Mouse (Mus musculus) stomach, embryonic 14.5 days (tissue): ENCODE results near the gene Cdkn1c. TPM values are rescaled to one million over a fixed set of nuclear protein-coding genes. Genes with fewer than 3 reads are reported as not detected.
A peak's percentile ranks its signal among the peaks of the same experiment; 100 is the strongest.

Experiments used
- ATAC-seq: fragments of 200-750 bp; cut with Nextera tagmentation; 2 replicates; pipeline ENCODE4 v1.8.0; 2017; ENCODE audit warnings: low read depth, moderate TSS enrichment; ENCODE audit not compliant: insufficient number of reproducible peaks, insufficient read depth, low FRiP score
- H3K27ac ChIP-seq: fragments of 300-500 bp; sonication (generic); 2 replicates; pipeline ENCODE4 v1.5.1; 2014; ENCODE audit warnings: mild to moderate bottlenecking, low read length, moderate library complexity, mixed read lengths
- H3K27me3 ChIP-seq: fragments of 300-500 bp; sonication (generic); 2 replicates; pipeline ENCODE4 v1.6.1; 2014; ENCODE audit warnings: low read length, control low read depth, mixed read lengths; ENCODE audit not compliant: control insufficient read depth, insufficient read depth
- H3K36me3 ChIP-seq: fragments of 300-500 bp; sonication (generic); 2 replicates; pipeline ENCODE4 v1.6.1; 2014; ENCODE audit warnings: mild to moderate bottlenecking, control low read depth, low read length, moderate library complexity, mixed read lengths; ENCODE audit not compliant: control insufficient read depth, insufficient read depth
- H3K4me1 ChIP-seq: fragments of 300-500 bp; sonication (generic); 2 replicates; pipeline ENCODE4 v1.6.1; 2014; ENCODE audit warnings: low read length, control low read depth, mixed read lengths; ENCODE audit not compliant: control insufficient read depth, insufficient read depth
- H3K4me2 ChIP-seq: fragments of 300-500 bp; sonication (generic); replicated peaks from 2 replicates; pipeline ENCODE4 v1.6.1; 2014; ENCODE audit warnings: low read depth, low read length, control low read depth
- H3K4me3 ChIP-seq: fragments of 300-500 bp; sonication (generic); 2 replicates; pipeline ENCODE4 v1.5.1; 2014; ENCODE audit warnings: low read depth, low read length, control low read depth
- H3K9ac ChIP-seq: fragments of 300-500 bp; sonication (generic); replicated peaks from 2 replicates; pipeline ENCODE4 v1.6.1; 2014; ENCODE audit warnings: low read depth, mild to moderate bottlenecking, control low read depth, low read length, moderate library complexity, mixed read lengths
- H3K9me3 ChIP-seq: fragments of 300-500 bp; sonication (generic); 2 replicates; pipeline ENCODE4 v1.6.1; 2016; ENCODE audit warnings: low read depth, low read length, control low read depth; ENCODE audit not compliant: control insufficient read depth
- WGBS: fragments of 180-500 bp; shearing (Covaris S2); extraction: QIAGEN DNeasy Blood & Tissue Kit; methylation state at CpG from one replicate; pipeline ENCODE4 v1.1.7; 2014; 5-methylcytosine and 5-hydroxymethylcytosine counted together
- polyA plus RNA-seq: library from polyadenylated mRNA; unstranded; fragments of >200 nt; fragmentation: Nextera tagmentation; extraction: Ambion mirVana; gene quantifications from 2 replicates; pipeline ENCODE4 v1.2.1, GENCODE M21; 2014

Cdkn1c gene
- polyA plus RNA-seq, 1 experiment from 2014 or later = 824 TPM

- Histone ChIP-seq H3K4me3 (no peak overlapping the region), H3K9ac (no peak overlapping the region), H3K4me2 (no peak overlapping the region), H3K27me3 (no peaks in the 10 kb centered on the region), H3K36me3 (no peaks in the 10 kb centered on the region), H3K9me3 (no peaks in the 10 kb centered on the region), H3K27ac (no peak overlapping the region), H3K4me1 (peaks cover 13% of the 10 kb centered on the region; the same call in 1 of the 2 replicates)
- no peak for ATAC-seq
- WGBS = 61% methylated on average over 12 of the region's 12 CpGs
These were observed 44.4 kb downstream of the Cdkn1c start for GRCm38 (mm10) chr7:143416406-143416805.

- Histone ChIP-seq H3K36me3 (no peaks in the 10 kb centered on the region), H3K9ac (0 out of 2 replicates have a peak overlapping the region, but pooled peaks have one; percentile 6), H3K27me3 (no peaks in the 10 kb centered on the region), H3K27ac (peak overlapping the region; percentile 44; the same call in 1 of the 2 replicates), H3K4me3 (no peak overlapping the region), H3K4me1 (peaks cover 13% of the 10 kb centered on the region; the same call in 1 of the 2 replicates), H3K9me3 (no peaks in the 10 kb centered on the region), H3K4me2 (no peak overlapping the region)
- 19% methylated on average over 4 of the region's 4 CpGs for WGBS
- peak; percentile 25; the same call in 1 of the 2 replicates for ATAC-seq
These were observed 45.8 kb downstream of the Cdkn1c start for GRCm38 (mm10) chr7:143415070-143415469.

GRCm38 (mm10) chr7:143412606-143413005, 48.2 kb downstream of the Cdkn1c start:
- no peak for ATAC-seq
- Histone ChIP-seq H3K4me2 (no peak overlapping the region), H3K9ac (no peak overlapping the region), H3K4me3 (no peak overlapping the region), H3K36me3 (no peaks in the 10 kb centered on the region), H3K4me1 (peaks cover 24% of the 10 kb centered on the region), H3K27ac (no peak overlapping the region), H3K27me3 (no peaks in the 10 kb centered on the region), H3K9me3 (no peaks in the 10 kb centered on the region)
- WGBS = 70% methylated on average over 6 of the region's 6 CpGs

GRCm38 (mm10) chr7:143408615-143409021, 52.2 kb downstream of the Cdkn1c start:
- H3K4me2 ChIP-seq = no peak overlapping the region

More at GRCm38 (mm10) chr7:143408615-143409021, 52.2 kb downstream of the Cdkn1c start:
- Histone ChIP-seq H3K4me1 (peaks cover 16% of the 10 kb centered on the region), H3K27ac (peak overlapping the region; percentile 70; the same call in 1 of the 2 replicates), H3K27me3 (no peaks in the 10 kb centered on the region), H3K36me3 (no peaks in the 10 kb centered on the region), H3K9ac (no peak overlapping the region), H3K4me3 (no peak overlapping the region), H3K9me3 (no peaks in the 10 kb centered on the region)
- peak; percentile 46; the same call in 1 of the 2 replicates for ATAC-seq
- WGBS = 30% methylated on average over 13 of the region's 13 CpGs

Other genes starting within 250 kb of the Cdkn1c start
- gene Slc22a18, start 12.7 kb upstream of the Cdkn1c start, polyA plus RNA-seq = 9.2 and 9.8 TPM in 2 replicates
- 4.6 and 5.9 TPM in 2 replicates for gene Phlda2, start 42.1 kb upstream of the Cdkn1c start, polyA plus RNA-seq
- gene Nap1l4, start 88.1 kb upstream of the Cdkn1c start, polyA plus RNA-seq = 109 and 120 TPM in 2 replicates
- gene Cars, start 139.0 kb upstream of the Cdkn1c start, polyA plus RNA-seq = 51.1 and 58.1 TPM in 2 replicates
- gene Tnfrsf26, start 167.7 kb upstream of the Cdkn1c start, polyA plus RNA-seq = 0.17 TPM in 1 of 2 replicates, not detected in the other
- 12.4 and 13.7 TPM in 2 replicates for gene Tnfrsf22, start 188.6 kb upstream of the Cdkn1c start, polyA plus RNA-seq
- 1.7 and 1.9 TPM in 2 replicates for gene Tnfrsf23, start 224.8 kb upstream of the Cdkn1c start, polyA plus RNA-seq